Comparison of ENCODE assay signal across 36 mouse cellular contexts in genomic region chr2:150671609-150672290, GRCm38 (mm10). TPM values are rescaled to one million over a fixed set of nuclear protein-coding genes. Genes with fewer than 3 reads are reported as not detected.
DNase-seq lines count a peak whose midpoint lies in the region; ATAC-seq and TF ChIP-seq lines count a peak whose summit lies in the region.
"Had no signal": no experiment of that assay in that cellular context is flagged by ENCODE, and none has a peak within 500 bp of the region (broad histone marks: within the 10 kb centered on the region; RNA-seq: fewer than 3 reads in every experiment).

No protein-coding gene starts in this region.

- H3K4me2 ChIP-seq in forebrain, postnatal 0 days (ENCODE audit: low read depth): no peak overlapping the region
- H3K4me2 ChIP-seq in forebrain, embryonic 13.5 days: no peak overlapping the region
- no peak overlapping the region for H3K4me2 ChIP-seq in liver, embryonic 13.5 days
- H3K4me2 ChIP-seq: embryonic facial prominence, embryonic 15.5 days; limb, embryonic 15.5 days; midbrain, embryonic 15.5 days; stomach, embryonic 15.5 days had no signal

- H3K27me3 ChIP-seq in forebrain, postnatal 0 days (ENCODE audit: insufficient read depth, low read length): no peaks in the 10 kb centered on the region
- no peaks in the 10 kb centered on the region for H3K27me3 ChIP-seq in forebrain, embryonic 13.5 days
- no peaks in the 10 kb centered on the region for H3K27me3 ChIP-seq in liver, embryonic 13.5 days
- H3K27me3 ChIP-seq: embryonic facial prominence, embryonic 15.5 days; stomach, embryonic 15.5 days had no signal

- H3K27ac ChIP-seq in forebrain, postnatal 0 days (ENCODE audit: low read depth, low read length): no peak overlapping the region
- H3K27ac ChIP-seq in forebrain, embryonic 13.5 days: no peak overlapping the region
- 0 out of 2 replicates have a peak overlapping the region, but pooled peaks have one; percentile 36 for H3K27ac ChIP-seq in liver, embryonic 13.5 days
- H3K27ac ChIP-seq: embryonic facial prominence, embryonic 10.5 days; embryonic facial prominence, embryonic 15.5 days; limb, embryonic 10.5 days; limb, embryonic 15.5 days; midbrain, embryonic 10.5 days; midbrain, embryonic 15.5 days; stomach, embryonic 15.5 days had no signal

- no peak for TF ChIP-seq CTCF in forebrain, postnatal 0 days (IDR thresholded peaks at IDR 0.05; ENCODE audit: low read depth)

- H3K36me3 ChIP-seq in forebrain, postnatal 0 days (ENCODE audit: insufficient read depth): no peaks in the 10 kb centered on the region
- H3K36me3 ChIP-seq in forebrain, embryonic 13.5 days (ENCODE audit: poor library complexity, severe bottlenecking): no peaks in the 10 kb centered on the region
- H3K36me3 ChIP-seq in liver, embryonic 13.5 days: no peaks in the 10 kb centered on the region
- H3K36me3 ChIP-seq: embryonic facial prominence, embryonic 10.5 days; embryonic facial prominence, embryonic 15.5 days; G1E; limb, embryonic 10.5 days; limb, embryonic 15.5 days; midbrain, embryonic 10.5 days; midbrain, embryonic 15.5 days; stomach, embryonic 15.5 days had no signal

- no peak overlapping the region for H3K4me3 ChIP-seq in forebrain, postnatal 0 days (ENCODE audit: low read depth, low read length)
- H3K4me3 ChIP-seq in forebrain, embryonic 13.5 days: no peak overlapping the region
- no peak overlapping the region for H3K4me3 ChIP-seq in liver, embryonic 13.5 days (replicated peaks)
- H3K4me3 ChIP-seq: embryonic facial prominence, embryonic 10.5 days; embryonic facial prominence, embryonic 15.5 days; limb, embryonic 10.5 days; limb, embryonic 15.5 days; midbrain, embryonic 10.5 days; midbrain, embryonic 15.5 days; stomach, embryonic 15.5 days had no signal

- WGBS in forebrain, postnatal 0 days: 76% methylated on average over 8 of the region's 8 CpGs
- WGBS in forebrain, embryonic 13.5 days: 81% methylated on average over 8 of the region's 8 CpGs
- WGBS in liver, embryonic 13.5 days (ENCODE audit: insufficient replicate concordance): 59% methylated on average over 8 of the region's 8 CpGs

- H3K9ac ChIP-seq in forebrain, postnatal 0 days: no peak overlapping the region
- no peak overlapping the region for H3K9ac ChIP-seq in forebrain, embryonic 13.5 days
- H3K9ac ChIP-seq in liver, embryonic 13.5 days: no peak overlapping the region
- H3K9ac ChIP-seq: embryonic facial prominence, embryonic 15.5 days; limb, embryonic 15.5 days; liver, postnatal 0 days; midbrain, embryonic 15.5 days; stomach, embryonic 15.5 days had no signal

- DNase-seq in forebrain, postnatal 0 days: peak; percentile 33
- DNase-seq in liver, embryonic 13.5 days: no peak
- no peak for DNase-seq in liver
- DNase-seq in brain, adult 2 months (ENCODE audit: low read depth, low spot score): peak; percentile 77
- peak; percentile 77 for DNase-seq in telencephalon, adult 2 months (ENCODE audit: low read depth, low spot score)
- DNase-seq in gastrocnemius, postnatal 10 days: no peak
- DNase-seq: adrenal gland, adult 8-10 months; cerebellum, adult 2 months; cerebellum, postnatal 14 days; kidney, adult 18-20 months; kidney, postnatal 4 days; lung, postnatal 4 days; right cerebral cortex, postnatal 4 days; thymus, postnatal 14 days had no signal

- no peak for ATAC-seq in forebrain, postnatal 0 days
- no peak for ATAC-seq in forebrain, embryonic 13.5 days
- no peak for ATAC-seq in liver, embryonic 13.5 days (ENCODE audit: low read depth)
- ATAC-seq: forebrain, embryonic 14.5 days; hindbrain, embryonic 16.5 days; liver, postnatal 0 days; lung, postnatal 0 days; midbrain, embryonic 15.5 days had no signal

- H3K4me1 ChIP-seq in forebrain, postnatal 0 days (ENCODE audit: insufficient read depth): peaks cover 8% of the 10 kb centered on the region; the same call in 1 of the 2 replicates
- peaks cover 23% of the 10 kb centered on the region for H3K4me1 ChIP-seq in forebrain, embryonic 13.5 days
- peaks cover 58% of the 10 kb centered on the region for H3K4me1 ChIP-seq in liver, embryonic 13.5 days (replicated peaks)

- H3K9me3 ChIP-seq in forebrain, postnatal 0 days (ENCODE audit: low read length): no peaks in the 10 kb centered on the region
- H3K9me3 ChIP-seq in forebrain, embryonic 13.5 days (replicated peaks): no peaks in the 10 kb centered on the region
- no peaks in the 10 kb centered on the region for H3K9me3 ChIP-seq in liver, embryonic 13.5 days (replicated peaks)
- H3K9me3 ChIP-seq: embryonic facial prominence, embryonic 10.5 days; embryonic facial prominence, embryonic 15.5 days; G1E; limb, embryonic 10.5 days; limb, embryonic 15.5 days; midbrain, embryonic 10.5 days; midbrain, embryonic 15.5 days; stomach, embryonic 15.5 days had no signal

RNA-seq across cellular contexts. Expression of gene Acss1, which starts 3.5 kb away (rescaled TPM):
- total RNA-seq in forebrain, postnatal 0 days (2014; rRNA removed): 16.9 and 17.8 TPM in 2 replicates
- polyA plus RNA-seq in forebrain, postnatal 0 days (2015; fragmentation: Nextera tagmentation; extraction: Ambion mirVana): 8.2 and 14.1 TPM in 2 replicates
- polyA plus RNA-seq in forebrain, embryonic 13.5 days (2015; fragmentation: Nextera tagmentation; extraction: Ambion mirVana): 32.9 and 34.1 TPM in 2 replicates
- 28.7 and 44.7 TPM in 2 replicates for polyA plus RNA-seq in liver, embryonic 13.5 days (2015; fragmentation: Nextera tagmentation; extraction: Ambion mirVana)
- total RNA-seq in gastrocnemius, postnatal 10 days (2021): 10 to 100 TPM; 18.0 to 22.1 TPM

RNA-seq across cellular contexts. Expression of gene Vsx1, which starts 17.4 kb away (rescaled TPM):
- total RNA-seq in forebrain, postnatal 0 days (2014; rRNA removed): not detected in 2 replicates
- polyA plus RNA-seq in forebrain, postnatal 0 days (2015; fragmentation: Nextera tagmentation; extraction: Ambion mirVana): 0.06 and 0.13 TPM in 2 replicates
- polyA plus RNA-seq in forebrain, embryonic 13.5 days (2015; fragmentation: Nextera tagmentation; extraction: Ambion mirVana): 0.10 and 0.12 TPM in 2 replicates
- polyA plus RNA-seq in liver, embryonic 13.5 days (2015; fragmentation: Nextera tagmentation; extraction: Ambion mirVana): not detected in 2 replicates
- not detected for total RNA-seq in gastrocnemius, postnatal 10 days (2021)
- total RNA-seq: adrenal gland, adult 8-10 months; adrenal gland, postnatal 4 days; gastrocnemius, adult 8-10 months; left cerebral cortex, postnatal 10 days; neutrophil, adult 5-6 weeks had no signal
- polyA plus RNA-seq: cerebellum, adult 2 months; G1E; gonadal fat pad, adult 2 months; heart, embryonic 14.5 days; intestine, embryonic 14.5 days; kidney, embryonic 16.5 days; limb, embryonic 10.5 days; limb, embryonic 15.5 days; liver, postnatal 0 days; lung, postnatal 0 days; stomach, embryonic 15.5 days; urinary bladder, adult 2 months had no signal

Comparison
In these comparisons a context has a peak if more than half of its experiments do, and no peak if none do; other contexts are left out.
1. DNase-seq: peak in forebrain, postnatal 0 days (single experiment), brain, adult 2 months (single experiment) and telencephalon, adult 2 months (single experiment); none in liver, embryonic 13.5 days (single experiment), liver (single experiment) and gastrocnemius, postnatal 10 days (single experiment).